Mouse (Mus musculus): Measurements from ENCODE around the gene Wdr24. TPM values are rescaled to one million over a fixed set of nuclear protein-coding genes. Genes with fewer than 3 reads are reported as not detected.

The Wdr24 gene
- polyA plus RNA-seq, 1 experiment, result 49.3 TPM

Other genes starting within 250 kb of the Wdr24 start
- 10.7 and 12.7 TPM in 2 replicates for gene Lmf1, start 244.5 kb upstream of the Wdr24 start, polyA plus RNA-seq (2012; rRNA removed)
- gene Gng13, start 106.5 kb upstream of the Wdr24 start, polyA plus RNA-seq (2012; rRNA removed), result 1.1 and 2.1 TPM in 2 replicates
- 16.3 and 17.3 TPM in 2 replicates for gene Chtf18, start 96.2 kb upstream of the Wdr24 start, polyA plus RNA-seq (2012; rRNA removed)
- gene Rpusd1, start 96.0 kb upstream of the Wdr24 start, polyA plus RNA-seq (2012; rRNA removed), result 44.1 and 45.9 TPM in 2 replicates
- gene Mslnl, start 87.6 kb upstream of the Wdr24 start, polyA plus RNA-seq (2012; rRNA removed), result 0.11 and 0.15 TPM in 2 replicates
- gene Msln, start 69.2 kb upstream of the Wdr24 start, polyA plus RNA-seq (2012; rRNA removed), result 0.14 and 0.25 TPM in 2 replicates
- 25.3 and 26.7 TPM in 2 replicates for gene Narfl, start 49.9 kb upstream of the Wdr24 start, polyA plus RNA-seq (2012; rRNA removed)
- 214 and 220 TPM in 2 replicates for gene Haghl, start 38.0 kb upstream of the Wdr24 start, polyA plus RNA-seq (2012; rRNA removed)
- gene Ccdc78, start 37.0 kb upstream of the Wdr24 start, polyA plus RNA-seq (2012; rRNA removed), result 0.04 and 0.11 TPM in 2 replicates
- 106 and 110 TPM in 2 replicates for gene Fam173a, start 30.7 kb upstream of the Wdr24 start, polyA plus RNA-seq (2012; rRNA removed)
- gene AC134908.4, start 28.0 kb upstream of the Wdr24 start, polyA plus RNA-seq (2012; rRNA removed), result 0.18 TPM in 1 of 2 replicates, not detected in the other
- 101 TPM in 2 replicates for gene Metrn, start 26.5 kb upstream of the Wdr24 start, polyA plus RNA-seq (2012; rRNA removed)
- 64.6 and 64.7 TPM in 2 replicates for gene Fbxl16, start 14.5 kb upstream of the Wdr24 start, polyA plus RNA-seq (2012; rRNA removed)
- gene Jmjd8, start 5.2 kb downstream of the Wdr24 start, polyA plus RNA-seq (2012; rRNA removed), result 82.0 and 84.1 TPM in 2 replicates
- gene Stub1, start 9.8 kb downstream of the Wdr24 start, polyA plus RNA-seq (2012; rRNA removed), result 303 and 324 TPM in 2 replicates
- 51.1 and 59.5 TPM in 2 replicates for gene Rhbdl1, start 13.7 kb downstream of the Wdr24 start, polyA plus RNA-seq (2012; rRNA removed)
- 27.5 and 27.9 TPM in 2 replicates for gene Gm20683, start 18.1 kb downstream of the Wdr24 start, polyA plus RNA-seq (2012; rRNA removed)
- 94.8 and 98.3 TPM in 2 replicates for gene Rhot2, start 21.2 kb downstream of the Wdr24 start, polyA plus RNA-seq (2012; rRNA removed)
- gene Wdr90, start 37.9 kb downstream of the Wdr24 start, polyA plus RNA-seq (2012; rRNA removed), result 57.9 and 59.3 TPM in 2 replicates
- 10.1 and 10.9 TPM in 2 replicates for gene Mcrip2, start 45.1 kb downstream of the Wdr24 start, polyA plus RNA-seq (2012; rRNA removed)
- 71.8 and 76.2 TPM in 2 replicates for gene Mettl26, start 51.4 kb downstream of the Wdr24 start, polyA plus RNA-seq (2012; rRNA removed)
- gene Wfikkn1, start 57.2 kb downstream of the Wdr24 start, polyA plus RNA-seq (2012; rRNA removed), result 0.86 and 1.0 TPM in 2 replicates
- gene Rab40c, start 96.1 kb downstream of the Wdr24 start, polyA plus RNA-seq (2012; rRNA removed), result 70.6 and 80.8 TPM in 2 replicates
- 95.7 and 101 TPM in 2 replicates for gene Pigq, start 121.3 kb downstream of the Wdr24 start, polyA plus RNA-seq (2012; rRNA removed)
- 0.11 and 0.34 TPM in 2 replicates for gene Nhlrc4, start 121.3 kb downstream of the Wdr24 start, polyA plus RNA-seq (2012; rRNA removed)
- 0.41 and 0.68 TPM in 2 replicates for gene A930017K11Rik, start 128.9 kb downstream of the Wdr24 start, polyA plus RNA-seq (2012; rRNA removed)
- gene Capn15, start 162.2 kb downstream of the Wdr24 start, polyA plus RNA-seq (2012; rRNA removed), result 43.8 and 45.6 TPM in 2 replicates
- gene Rab11fip3, start 245.9 kb downstream of the Wdr24 start, polyA plus RNA-seq (2012; rRNA removed), result 64.6 and 66.8 TPM in 2 replicates